Mouse (Mus musculus) liver, adult 2 months (tissue): ENCODE data around the gene Galnt2.

Experiments used
- CTCF ChIP-seq: fragments of 200-500 bp; IDR thresholded peaks from 2 replicates; pipeline ENCODE4 v1.5.1; 2011; ENCODE audit warnings: low read depth, low read length, control low read depth
- POLR2A ChIP-seq: fragments of 200-500 bp; IDR thresholded peaks from 2 replicates; pipeline ENCODE4 v1.6.1; 2011; ENCODE audit warnings: low read length, control low read depth; ENCODE audit not compliant: insufficient read depth; ENCODE audit errors: extremely low read depth

GRCm38 (mm10) chr8:124371410-124372123, 140.4 kb downstream of the Galnt2 start:
- no peak for TF ChIP-seq CTCF
- no peak for TF ChIP-seq POLR2A
